Mouse (Mus musculus) G1E (cell line): ENCODE data around the gene Rtp4. TPM values are rescaled to one million over a fixed set of nuclear protein-coding genes. Genes with fewer than 3 reads are reported as not detected.

Source experiments
- ATAC-seq: 2 replicates; pipeline ENCODE4 v1.8.0; 2016; ENCODE audit warnings: mild to moderate bottlenecking; ENCODE audit not compliant: insufficient number of reproducible peaks, poor library complexity, low FRiP score, severe bottlenecking; ENCODE audit errors: extremely low read depth
- DNase-seq: peaks from one replicate; pipeline ENCODE4 v3.0.0; 2012; ENCODE audit warnings: low spot score
- H3K27me3 ChIP-seq: 2 replicates; pipeline ENCODE4 v1.6.1; 2012; ENCODE audit warnings: mild to moderate bottlenecking, low read length, inconsistent platforms; ENCODE audit not compliant: insufficient read depth
- H3K36me3 ChIP-seq: replicated peaks from 2 replicates; pipeline ENCODE3; 2012; ENCODE audit warnings: mild to moderate bottlenecking, inconsistent platforms
- H3K4me1 ChIP-seq: 2 replicates; pipeline ENCODE4 v1.6.1; 2012; ENCODE audit warnings: low read depth, low read length, inconsistent platforms, mixed read lengths; ENCODE audit not compliant: insufficient read depth
- H3K4me3 ChIP-seq: 2 replicates; pipeline ENCODE4 v1.5.1; 2012; ENCODE audit warnings: low read depth, mild to moderate bottlenecking, inconsistent platforms, low read length, moderate library complexity, mixed read lengths
- H3K9me3 ChIP-seq: replicated peaks from 2 replicates; pipeline ENCODE4 v1.6.1; 2012; ENCODE audit warnings: inconsistent platforms
- CTCF ChIP-seq: IDR thresholded peaks from 2 replicates; pipeline ENCODE4 v1.5.1; 2012; ENCODE audit warnings: low read depth, low read length, inconsistent platforms, mixed read lengths
- GATA1 ChIP-seq: IDR thresholded peaks from 2 replicates; pipeline ENCODE4 v1.6.1; 2012; ENCODE audit warnings: borderline replicate concordance, low read length, inconsistent platforms, mixed read lengths
- GATA2 ChIP-seq: IDR thresholded peaks from 2 replicates; pipeline ENCODE4 v1.6.1; 2012; ENCODE audit warnings: low read depth, low read length, inconsistent platforms, borderline replicate concordance
- POLR2AphosphoS5 ChIP-seq: IDR thresholded peaks from 2 replicates; pipeline ENCODE4 v1.6.1; 2012; ENCODE audit warnings: low read depth, low read length, inconsistent platforms; ENCODE audit not compliant: insufficient replicate concordance
- TAL1 ChIP-seq: conservative IDR thresholded peaks from 2 replicates; pipeline ENCODE4 v1.6.1; 2012; ENCODE audit warnings: low read depth, low read length, inconsistent platforms, mixed read lengths
- polyA plus RNA-seq: library from polyadenylated mRNA; stranded (reverse); fragments of >175 nt; gene quantifications from 2 replicates; pipeline ENCODE4 v1.2.3, GENCODE M21; 2012
- total RNA-seq, 2 experiments: library from RNA; stranded (forward) in 1 of 2; stranded (reverse) in 1 of 2; fragments of 200-1000 nt in 1 of 2; fragments of >200 nt in 1 of 2; fragmentation: Nextera tagmentation in 1 of 2; gene quantifications; 2 replicates each; pipeline ENCODE4 v1.2.3; 2014 to 2017

The Rtp4 gene
- total and polyA plus RNA-seq, 3 experiments: 0.33 TPM; not detected in 2

DNA sequence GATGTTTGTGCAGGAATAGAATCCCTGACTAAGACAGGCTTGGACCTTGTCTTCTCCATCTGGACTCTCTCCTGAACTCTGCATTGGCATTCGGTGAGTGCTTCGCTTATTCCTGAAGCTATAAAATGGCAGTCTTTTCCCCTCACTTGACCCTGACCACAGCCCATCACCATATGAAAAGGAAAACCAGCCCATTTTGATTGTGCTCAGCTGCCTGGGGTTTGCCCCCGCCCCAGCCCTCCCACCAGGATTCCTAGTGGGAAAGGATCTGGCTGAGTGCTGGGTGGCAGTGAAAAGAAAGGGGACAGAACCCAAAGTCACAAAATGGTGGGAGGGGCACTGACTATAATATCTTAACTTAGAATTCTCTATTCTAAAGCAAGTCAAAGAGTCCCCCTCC, 37.9 kb upstream of the Rtp4 start:
- H3K36me3 ChIP-seq: no peaks in the 10 kb centered on the region
- no peak for TF ChIP-seq TAL1
- no peak for TF ChIP-seq GATA2
- no peak for TF ChIP-seq POLR2AphosphoS5
- no peak for TF ChIP-seq CTCF
- TF ChIP-seq GATA1: no peak
- H3K27me3 ChIP-seq: no peaks in the 10 kb centered on the region
- no peak overlapping the region for H3K4me3 ChIP-seq
- DNase-seq (no peak), ATAC-seq (no peak)
- peaks cover 6% of the 10 kb centered on the region; the same call in 1 of the 2 replicates for H3K9me3 ChIP-seq
- no peaks in the 10 kb centered on the region for H3K4me1 ChIP-seq

- Histone ChIP-seq H3K4me3 (no peak overlapping the region), H3K36me3 (no peaks in the 10 kb centered on the region), H3K9me3 (peaks cover 6% of the 10 kb centered on the region; the same call in 1 of the 2 replicates), H3K4me1 (no peaks in the 10 kb centered on the region), H3K27me3 (no peaks in the 10 kb centered on the region)
- no peak for DNase-seq
- ATAC-seq: no peak
- TF ChIP-seq CTCF: no peak
- no peak for TF ChIP-seq GATA2
- TF ChIP-seq GATA1: no peak
These were observed 37.2 kb upstream of the Rtp4 start for GRCm38 (mm10) chr16:23482846-23483245.

DNA sequence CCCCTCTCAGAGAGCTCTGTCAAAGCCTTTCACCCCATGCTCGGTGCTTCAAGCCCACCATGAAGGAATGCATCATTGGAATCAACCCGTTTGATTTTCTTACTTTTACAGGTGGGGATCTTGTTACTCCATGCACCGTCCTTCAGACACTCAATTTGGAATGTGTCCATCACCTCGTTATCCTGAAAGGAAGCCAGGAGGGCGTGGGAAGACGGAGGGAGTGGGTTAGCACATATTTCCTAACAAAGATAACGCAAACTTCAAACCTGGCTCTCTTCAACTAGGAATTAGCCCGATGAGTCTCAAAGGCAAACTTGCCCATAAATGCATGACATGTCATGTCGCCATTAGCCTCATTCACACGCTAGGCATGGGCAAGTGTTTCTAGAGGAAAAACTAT, 36.8 kb upstream of the Rtp4 start:
- no peak for ATAC-seq

DNA sequence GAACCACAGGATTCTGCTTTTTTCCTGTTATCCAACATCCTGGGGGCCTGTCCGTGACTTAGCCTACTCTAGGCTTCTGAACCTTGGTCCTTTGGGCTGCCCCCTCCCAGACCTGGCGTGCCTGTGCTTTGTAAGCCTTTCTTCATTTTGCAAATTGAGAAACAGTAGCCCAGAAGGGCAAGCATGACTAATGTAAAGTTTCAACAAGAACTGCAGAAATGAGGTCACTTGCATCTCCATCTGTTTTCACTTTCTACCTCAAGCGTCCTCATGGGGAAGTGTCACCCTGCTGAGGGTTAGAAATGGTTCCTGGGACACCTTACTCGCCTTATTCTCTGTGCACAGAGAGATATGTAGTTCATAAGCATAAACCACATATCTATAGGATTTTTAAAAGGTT, 27.3 kb upstream of the Rtp4 start:
- Histone ChIP-seq H3K9me3 (0 out of 2 replicates have a peak, but pooled peaks cover 3% of the 10 kb centered on the region), H3K4me3 (no peak overlapping the region), H3K27me3 (no peaks in the 10 kb centered on the region), H3K36me3 (no peaks in the 10 kb centered on the region), H3K4me1 (no peaks in the 10 kb centered on the region)
- no peak for ATAC-seq
- no peak for TF ChIP-seq GATA2
- no peak for TF ChIP-seq POLR2AphosphoS5
- no peak for TF ChIP-seq TAL1
- no peak for TF ChIP-seq GATA1
- no peak for TF ChIP-seq CTCF
- no peak for DNase-seq

More for the DNA sequence above, 36.8 kb upstream of the Rtp4 start:
- no peaks in the 10 kb centered on the region for H3K4me1 ChIP-seq
- TF ChIP-seq GATA1 (no peak), CTCF (no peak)
- H3K36me3 ChIP-seq: no peaks in the 10 kb centered on the region
- no peak overlapping the region for H3K4me3 ChIP-seq
- DNase-seq: no peak
- H3K27me3 ChIP-seq: no peaks in the 10 kb centered on the region
- peaks cover 6% of the 10 kb centered on the region; the same call in 1 of the 2 replicates for H3K9me3 ChIP-seq

GRCm38 (mm10) chr16:23496245-23496924, 23.7 kb upstream of the Rtp4 start:
- no peaks in the 10 kb centered on the region for H3K36me3 ChIP-seq
- ATAC-seq (no peak), DNase-seq (no peak)
- H3K4me3 ChIP-seq: no peak overlapping the region
- H3K4me1 ChIP-seq: no peaks in the 10 kb centered on the region
- H3K27me3 ChIP-seq: no peaks in the 10 kb centered on the region
- H3K9me3 ChIP-seq: 0 out of 2 replicates have a peak, but pooled peaks cover 3% of the 10 kb centered on the region
- TF ChIP-seq TAL1 (no peak), GATA1 (no peak), CTCF (no peak), POLR2AphosphoS5 (no peak), GATA2 (no peak)

DNA sequence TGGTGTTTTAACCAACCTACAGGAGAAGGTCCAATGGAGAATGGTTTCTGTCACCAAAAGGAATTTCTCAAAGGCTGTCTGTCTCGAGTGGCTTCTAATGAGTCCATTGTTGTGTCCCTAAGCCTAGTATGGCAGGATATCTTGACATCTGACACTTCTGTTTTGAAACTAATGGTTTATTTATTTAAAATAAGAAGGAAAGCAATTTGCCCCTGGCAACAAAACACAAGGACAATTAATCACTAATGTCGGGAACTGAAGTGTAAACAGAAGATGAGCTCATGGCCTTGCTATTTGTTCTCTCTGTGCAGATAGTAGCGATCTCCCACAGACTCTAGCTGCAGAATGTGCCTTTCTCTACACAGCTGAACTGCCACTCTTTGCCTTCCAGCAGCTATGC, 22.7 kb upstream of the Rtp4 start:
- H3K9me3 ChIP-seq: 0 out of 2 replicates have a peak, but pooled peaks cover 3% of the 10 kb centered on the region
- DNase-seq (no peak), ATAC-seq (no peak)
- H3K36me3 ChIP-seq: no peaks in the 10 kb centered on the region
- no peaks in the 10 kb centered on the region for H3K27me3 ChIP-seq
- H3K4me1 ChIP-seq: no peaks in the 10 kb centered on the region
- TF ChIP-seq GATA1 (no peak), POLR2AphosphoS5 (no peak), CTCF (no peak), GATA2 (no peak), TAL1 (no peak)
- no peak overlapping the region for H3K4me3 ChIP-seq

GRCm38 (mm10) chr16:23497881-23498280, 22.2 kb upstream of the Rtp4 start:
- ATAC-seq (no peak), DNase-seq (no peak)
- H3K9me3 ChIP-seq: no peaks in the 10 kb centered on the region
- no peak overlapping the region for H3K4me3 ChIP-seq
- no peak for TF ChIP-seq CTCF
- TF ChIP-seq TAL1: no peak
- no peaks in the 10 kb centered on the region for H3K4me1 ChIP-seq
- H3K27me3 ChIP-seq: no peaks in the 10 kb centered on the region
- no peaks in the 10 kb centered on the region for H3K36me3 ChIP-seq
